Mouse (Mus musculus): ENCODE data around the gene Trim37. TPM values are rescaled to one million over a fixed set of nuclear protein-coding genes. Genes with fewer than 3 reads are reported as not detected.
A peak's percentile ranks its signal among the peaks of the same experiment; 100 is the strongest.

Gene Trim37
- total and polyA plus RNA-seq, 3 experiments, result 36.2 to 60.6 (median 41.9) TPM

- no peak overlapping the region for H3K4me2 ChIP-seq (ENCODE audit: insufficient read depth, low read depth, poor library complexity, severe bottlenecking)
- H3K27ac ChIP-seq (ENCODE audit: insufficient read depth, low read depth), result no peak overlapping the region
- H3K79me2 ChIP-seq (replicated peaks; ENCODE audit: control insufficient read depth, extremely low read depth, insufficient read depth, poor library complexity, severe bottlenecking), result no peaks in the 10 kb centered on the region
- H3K4me1 ChIP-seq (ENCODE audit: control insufficient read depth in 1 of 2, insufficient read depth in 2 of 2), result peaks cover 2 to 30% of the 10 kb centered on the region in 2 experiments; a peak in 3 of 4 replicates
- H3K27me3 ChIP-seq (replicated peaks), result no peaks in the 10 kb centered on the region
- no peak for DNase-seq (ENCODE audit: extremely low read depth)
- dilution Hi-C loops (cut with MboI; ENCODE audit: extremely low pct_ligation_motif_present, extremely low pct_unique_long_range_greater_than_20kb, low sequenced_read_pairs), result no loop called here
- no peak overlapping the region for H3K4me3 ChIP-seq (replicated peaks in 1 of 3; ENCODE audit: low read depth in 2 of 3, low read length in 2 of 3, poor library complexity in 1 of 3)
- TF ChIP-seq JUND (conservative IDR thresholded peaks at IDR 0.05; ENCODE audit: low read depth, low read length) (no peak), ZC3H11A (IDR thresholded peaks at IDR 0.05; ENCODE audit: low read depth, low read length) (no peak), POLR2A (IDR thresholded peaks at IDR 0.05; ENCODE audit: low read depth, low read length) (no peak), SIN3A (IDR thresholded peaks at IDR 0.05; ENCODE audit: low read length) (no peak), CHD1 (IDR thresholded peaks at IDR 0.05; ENCODE audit: low read depth, low read length) (no peak), ZKSCAN1 (IDR thresholded peaks at IDR 0.05; ENCODE audit: borderline replicate concordance, low read depth, low read length) (no peak), PAX5 (IDR thresholded peaks at IDR 0.05; ENCODE audit: low read length) (no peak), JUN (IDR thresholded peaks at IDR 0.05; ENCODE audit: insufficient read depth, low read depth, low read length) (no peak), GABPA (IDR thresholded peaks at IDR 0.05; ENCODE audit: insufficient replicate concordance, low read depth, low read length) (no peak), USF1 (IDR thresholded peaks at IDR 0.05; ENCODE audit: low read depth, low read length) (no peak), NRF1 (IDR thresholded peaks at IDR 0.05; ENCODE audit: low read depth, low read length) (no peak), NELFE (IDR thresholded peaks at IDR 0.05; ENCODE audit: low read depth, low read length) (no peak), EP300 (IDR thresholded peaks at IDR 0.05; ENCODE audit: low read length) (no peak), ETS1 (conservative IDR thresholded peaks at IDR 0.05; ENCODE audit: low read depth, low read length) (no peak), TBP (conservative IDR thresholded peaks at IDR 0.05; ENCODE audit: low read depth, low read length) (no peak), POLR2AphosphoS2 (IDR thresholded peaks at IDR 0.05; ENCODE audit: low read depth, low read length) (no peak), MAFK (IDR thresholded peaks at IDR 0.05; ENCODE audit: insufficient replicate concordance, low read length) (no peak), RAD21 (IDR thresholded peaks at IDR 0.05; ENCODE audit: low read depth, low read length) (no peak)
- in situ Hi-C loops (cut with MboI; ENCODE audit: low pct_ligation_motif_present, low pct_unique_long_range_greater_than_20kb, low sequenced_read_pairs), result loop anchor here (10.0 kb wide), 1 partner anchor 182 kb away; the partner anchor contains the start of genes Rad51c and Tex14
- no peaks in the 10 kb centered on the region for H3K9me3 ChIP-seq (replicated peaks; ENCODE audit: low read length)
- peaks cover 29 to 75% of the 10 kb centered on the region in 2 experiments for H3K36me3 ChIP-seq (replicated peaks in 1 of 2; ENCODE audit: control insufficient read depth in 1 of 2, insufficient read depth in 1 of 2, low read length in 1 of 2)
- H3K9ac ChIP-seq (ENCODE audit: insufficient read depth, low read depth), result no peak overlapping the region
Measured at GRCm38 (mm10) chr11:87222686-87223085, 95.8 kb downstream of the Trim37 start.

GRCm38 (mm10) chr11:87227056-87227455, 100.2 kb downstream of the Trim37 start:
- dilution Hi-C loops (cut with MboI; ENCODE audit: extremely low pct_ligation_motif_present, extremely low pct_unique_long_range_greater_than_20kb, low sequenced_read_pairs) (no loop called here), in situ Hi-C loops (cut with MboI; ENCODE audit: low pct_ligation_motif_present, low pct_unique_long_range_greater_than_20kb, low sequenced_read_pairs) (loop anchor here (10.0 kb wide), 1 partner anchor 178 kb away; the partner anchor contains the start of genes Rad51c and Tex14)
- Histone ChIP-seq H3K9me3 (replicated peaks; ENCODE audit: low read length) (no peaks in the 10 kb centered on the region), H3K4me3 (replicated peaks in 1 of 3; ENCODE audit: low read depth in 2 of 3, low read length in 2 of 3, poor library complexity in 1 of 3) (no peak overlapping the region), H3K36me3 (replicated peaks in 1 of 2; ENCODE audit: control insufficient read depth in 1 of 2, insufficient read depth in 1 of 2, low read length in 1 of 2) (peaks cover 16 to 57% of the 10 kb centered on the region in 2 experiments), H3K4me2 (ENCODE audit: insufficient read depth, low read depth, poor library complexity, severe bottlenecking) (no peak overlapping the region), H3K9ac (ENCODE audit: insufficient read depth, low read depth) (no peak overlapping the region), H3K27ac (ENCODE audit: insufficient read depth, low read depth) (no peak overlapping the region), H3K79me2 (replicated peaks; ENCODE audit: control insufficient read depth, extremely low read depth, insufficient read depth, poor library complexity, severe bottlenecking) (no peaks in the 10 kb centered on the region), H3K4me1 (ENCODE audit: control insufficient read depth in 1 of 2, insufficient read depth in 2 of 2) (peaks cover 2 to 45% of the 10 kb centered on the region in 2 experiments; a peak in 3 of 4 replicates), H3K27me3 (replicated peaks) (no peaks in the 10 kb centered on the region)
- peak; percentile 83 for DNase-seq (ENCODE audit: extremely low read depth)
- no peak for TF ChIP-seq CHD1 (IDR thresholded peaks at IDR 0.05; ENCODE audit: low read depth, low read length)
- TF ChIP-seq USF2 (conservative IDR thresholded peaks at IDR 0.05; ENCODE audit: low read depth, low read length), result no peak
- TF ChIP-seq ZC3H11A (IDR thresholded peaks at IDR 0.05; ENCODE audit: low read depth, low read length), result no peak
- no peak for TF ChIP-seq E2F4 (IDR thresholded peaks at IDR 0.05; ENCODE audit: insufficient replicate concordance, low read depth, low read length)
- TF ChIP-seq SIN3A (IDR thresholded peaks at IDR 0.05; ENCODE audit: low read length), result no peak
- TF ChIP-seq EP300 (IDR thresholded peaks at IDR 0.05; ENCODE audit: low read length), result no peak
- TF ChIP-seq IRF4 (IDR thresholded peaks at IDR 0.05; ENCODE audit: low read depth, low read length), result no peak
- no peak for TF ChIP-seq POLR2AphosphoS2 (IDR thresholded peaks at IDR 0.05; ENCODE audit: low read depth, low read length)
- TF ChIP-seq ETS1 (conservative IDR thresholded peaks at IDR 0.05; ENCODE audit: low read depth, low read length), result 0 out of 2 replicates have a peak, but pooled peaks have one; percentile 36

All from CH12.LX (cell line).